Mouse (Mus musculus) lung, embryonic 16.5 days (tissue): Measurements from ENCODE around the gene Cuzd1. TPM values are rescaled to one million over a fixed set of nuclear protein-coding genes. Genes with fewer than 3 reads are reported as not detected.

Experiments
- ATAC-seq: fragments of 200-750 bp; cut with Nextera tagmentation; 2 replicates; pipeline ENCODE4 v1.8.0; 2017; ENCODE audit warnings: low read depth, mild to moderate bottlenecking, moderate library complexity
- H3K27ac ChIP-seq: fragments of 300-500 bp; sonication (generic); 2 replicates; pipeline ENCODE4 v1.5.1; 2014; ENCODE audit warnings: mild to moderate bottlenecking, control low read depth, low read length
- H3K27me3 ChIP-seq: fragments of 300-500 bp; sonication (generic); 2 replicates; pipeline ENCODE4 v1.6.1; 2014; ENCODE audit warnings: low read depth, low read length, mixed read lengths; ENCODE audit not compliant: control insufficient read depth, insufficient read depth
- H3K36me3 ChIP-seq: fragments of 300-500 bp; sonication (generic); 2 replicates; pipeline ENCODE4 v1.6.1; 2014; ENCODE audit warnings: low read length; ENCODE audit not compliant: control insufficient read depth, insufficient read depth
- H3K4me1 ChIP-seq: fragments of 300-500 bp; sonication (generic); replicated peaks from 2 replicates; pipeline ENCODE4 v1.6.1; 2014; ENCODE audit warnings: low read length, mixed read lengths; ENCODE audit not compliant: control insufficient read depth, insufficient read depth
- H3K4me2 ChIP-seq: fragments of 300-500 bp; sonication (generic); 2 replicates; pipeline ENCODE4 v1.6.1; 2014; ENCODE audit warnings: low read depth, low read length, control low read depth
- H3K4me3 ChIP-seq: fragments of 300-500 bp; sonication (generic); 2 replicates; pipeline ENCODE4 v1.5.1; 2014; ENCODE audit warnings: mild to moderate bottlenecking, low read length, control low read depth
- H3K9ac ChIP-seq: fragments of 300-500 bp; sonication (generic); 2 replicates; pipeline ENCODE4 v1.6.1; 2014; ENCODE audit warnings: low read length, control low read depth
- H3K9me3 ChIP-seq: fragments of 300-500 bp; sonication (generic); 2 replicates; pipeline ENCODE4 v1.6.1; 2016; ENCODE audit warnings: low read length; ENCODE audit not compliant: control insufficient read depth
- WGBS: fragments of 180-500 bp; shearing (Covaris S2); extraction: QIAGEN DNeasy Blood & Tissue Kit; methylation state at CpG from one replicate; pipeline ENCODE4 v1.1.7; 2014; 5-methylcytosine and 5-hydroxymethylcytosine counted together
- polyA plus RNA-seq: library from polyadenylated mRNA; unstranded; fragments of >200 nt; fragmentation: Nextera tagmentation; extraction: Ambion mirVana; gene quantifications from 2 replicates; pipeline ENCODE4 v1.2.1, GENCODE M21; 2015

The Cuzd1 gene
- polyA plus RNA-seq, 1 experiment from 2014 or later = not detected

GRCm38 (mm10) chr7:131297151-131297550 is 24.9 kb downstream of the Cuzd1 start:
- no peak overlapping the region for H3K9ac ChIP-seq
- no peaks in the 10 kb centered on the region for H3K4me1 ChIP-seq
- H3K36me3 ChIP-seq = no peaks in the 10 kb centered on the region
- ATAC-seq = no peak
- H3K9me3 ChIP-seq = no peaks in the 10 kb centered on the region
- no peak overlapping the region for H3K4me3 ChIP-seq
- no peak overlapping the region for H3K4me2 ChIP-seq
- 68% methylated on average over 8 of the region's 8 CpGs for WGBS
- no peak overlapping the region for H3K27ac ChIP-seq
- no peaks in the 10 kb centered on the region for H3K27me3 ChIP-seq

- 64% methylated on average over 4 of the region's 4 CpGs for WGBS
These were observed 56.2 kb downstream of the Cuzd1 start for GRCm38 (mm10) chr7:131265851-131266250.

GRCm38 (mm10) chr7:131264251-131264650 is 57.8 kb downstream of the Cuzd1 start:
- H3K9me3 ChIP-seq = no peaks in the 10 kb centered on the region
- H3K27me3 ChIP-seq = no peaks in the 10 kb centered on the region
- no peak overlapping the region for H3K4me2 ChIP-seq
- no peak overlapping the region for H3K9ac ChIP-seq
- H3K27ac ChIP-seq = no peak overlapping the region
- no peak for ATAC-seq
- H3K36me3 ChIP-seq = no peaks in the 10 kb centered on the region
- H3K4me3 ChIP-seq = no peak overlapping the region
- WGBS = 85% methylated on average over 4 of the region's 4 CpGs
- H3K4me1 ChIP-seq = no peaks in the 10 kb centered on the region

More at GRCm38 (mm10) chr7:131265851-131266250, 56.2 kb downstream of the Cuzd1 start:
- Histone ChIP-seq H3K9me3 (no peaks in the 10 kb centered on the region), H3K4me3 (no peak overlapping the region), H3K36me3 (no peaks in the 10 kb centered on the region), H3K4me2 (no peak overlapping the region), H3K4me1 (no peaks in the 10 kb centered on the region), H3K27me3 (no peaks in the 10 kb centered on the region), H3K27ac (no peak overlapping the region), H3K9ac (no peak overlapping the region)
- ATAC-seq = no peak

- Histone ChIP-seq H3K4me2 (no peak overlapping the region), H3K27me3 (no peaks in the 10 kb centered on the region), H3K36me3 (no peaks in the 10 kb centered on the region), H3K9ac (no peak overlapping the region), H3K27ac (no peak overlapping the region), H3K9me3 (no peaks in the 10 kb centered on the region), H3K4me3 (no peak overlapping the region), H3K4me1 (no peaks in the 10 kb centered on the region)
- WGBS = 56% methylated on average over 6 of the region's 6 CpGs
- ATAC-seq = no peak
These were observed 61.1 kb downstream of the Cuzd1 start for GRCm38 (mm10) chr7:131260946-131261345.

Other genes with a start within 250 kb of the Cuzd1 start
- gene 4933402N03Rik, start 176.0 kb downstream of the Cuzd1 start, polyA plus RNA-seq = not detected in 2 replicates
- 0.01 TPM in 1 of 2 replicates, not detected in the other for gene 5430419D17Rik, start 147.9 kb downstream of the Cuzd1 start, polyA plus RNA-seq
- 0.35 TPM in 1 of 2 replicates, not detected in the other for gene Fam24b, start 7.2 kb upstream of the Cuzd1 start, polyA plus RNA-seq
- gene Fam24a, start 11.6 kb upstream of the Cuzd1 start, polyA plus RNA-seq = not detected in 2 replicates
- 19.6 and 21.3 TPM in 2 replicates for gene 2310057M21Rik, start 40.5 kb upstream of the Cuzd1 start, polyA plus RNA-seq
- 57.8 and 61.4 TPM in 2 replicates for gene Pstk, start 48.8 kb upstream of the Cuzd1 start, polyA plus RNA-seq
- gene Ikzf5, start 88.2 kb upstream of the Cuzd1 start, polyA plus RNA-seq = 13.5 and 16.9 TPM in 2 replicates
- 198 and 207 TPM in 2 replicates for gene Acadsb, start 88.3 kb upstream of the Cuzd1 start, polyA plus RNA-seq
- gene Hmx3, start 220.6 kb upstream of the Cuzd1 start, polyA plus RNA-seq = not detected in 2 replicates
- not detected in 2 replicates for gene Hmx2, start 226.5 kb upstream of the Cuzd1 start, polyA plus RNA-seq
- 243 and 245 TPM in 2 replicates for gene Bub3, start 237.9 kb upstream of the Cuzd1 start, polyA plus RNA-seq